Mouse (Mus musculus): ENCODE data around the gene Amer3. TPM values are rescaled to one million over a fixed set of nuclear protein-coding genes. Genes with fewer than 3 reads are reported as not detected.

Amer3 gene
- polyA plus RNA-seq, 1 experiment from 2014 or later = 12.5 TPM

- H3K27ac ChIP-seq = no peak overlapping the region
- 92% methylated on average over 2 of the region's 2 CpGs for WGBS
- H3K4me2 ChIP-seq = no peak overlapping the region
- H3K27me3 ChIP-seq = no peaks in the 10 kb centered on the region
- H3K4me3 ChIP-seq = no peak overlapping the region
- no peak overlapping the region for H3K9ac ChIP-seq
- no peaks in the 10 kb centered on the region for H3K4me1 ChIP-seq
- ATAC-seq = no peak
- no peaks in the 10 kb centered on the region for H3K9me3 ChIP-seq (replicated peaks)
- no peaks in the 10 kb centered on the region for H3K36me3 ChIP-seq (ENCODE audit: poor library complexity, severe bottlenecking)
These were observed 9.6 kb upstream of the Amer3 start for GRCm38 (mm10) chr1:34569876-34570275.

- Histone ChIP-seq H3K4me2 (no peak overlapping the region), H3K9me3 (replicated peaks) (no peaks in the 10 kb centered on the region), H3K27ac (no peak overlapping the region), H3K4me3 (no peak overlapping the region), H3K9ac (no peak overlapping the region), H3K4me1 (no peaks in the 10 kb centered on the region), H3K36me3 (ENCODE audit: poor library complexity, severe bottlenecking) (no peaks in the 10 kb centered on the region), H3K27me3 (no peaks in the 10 kb centered on the region)
- ATAC-seq = no peak
- WGBS = 71% methylated on average over 6 of the region's 6 CpGs
These were observed 8.0 kb upstream of the Amer3 start for GRCm38 (mm10) chr1:34571431-34571830.

GRCm38 (mm10) chr1:34573221-34573620 is 6.2 kb upstream of the Amer3 start:
- H3K4me2 ChIP-seq = no peak overlapping the region
- no peak overlapping the region for H3K27ac ChIP-seq
- no peaks in the 10 kb centered on the region for H3K4me1 ChIP-seq
- H3K27me3 ChIP-seq = peaks cover 5% of the 10 kb centered on the region; the same call in 1 of the 2 replicates
- no peaks in the 10 kb centered on the region for H3K9me3 ChIP-seq (replicated peaks)
- no peak overlapping the region for H3K9ac ChIP-seq
- ATAC-seq = no peak
- H3K4me3 ChIP-seq = no peak overlapping the region
- 82% methylated on average over 6 of the region's 6 CpGs for WGBS
- H3K36me3 ChIP-seq (ENCODE audit: poor library complexity, severe bottlenecking) = no peaks in the 10 kb centered on the region

- Histone ChIP-seq H3K4me1 (peaks cover 33% of the 10 kb centered on the region), H3K9me3 (replicated peaks) (no peaks in the 10 kb centered on the region), H3K27ac (peak overlapping the region; percentile 80), H3K27me3 (peaks cover 26% of the 10 kb centered on the region), H3K4me2 (peak overlapping the region; percentile 78), H3K36me3 (ENCODE audit: poor library complexity, severe bottlenecking) (no peaks in the 10 kb centered on the region), H3K9ac (peak overlapping the region; percentile 76), H3K4me3 (peak overlapping the region; percentile 54)
- peak; percentile 48 for ATAC-seq
- WGBS = under 1% methylated on average over 18 of the region's 18 CpGs
These were observed 412 bp downstream of the Amer3 start for GRCm38 (mm10) chr1:34579782-34580356.

GRCm38 (mm10) chr1:34582218-34582617 is 2.8 kb downstream of the Amer3 start:
- no peak for ATAC-seq

GRCm38 (mm10) chr1:34583821-34584263 is 4.4 kb downstream of the Amer3 start:
- H3K36me3 ChIP-seq (ENCODE audit: poor library complexity, severe bottlenecking) = peaks cover 25% of the 10 kb centered on the region
- no peak overlapping the region for H3K9ac ChIP-seq
- H3K27me3 ChIP-seq = peaks cover 14% of the 10 kb centered on the region
- peak; percentile 76 for ATAC-seq
- H3K4me3 ChIP-seq = no peak overlapping the region
- H3K4me1 ChIP-seq = peaks cover 33% of the 10 kb centered on the region
- no peak overlapping the region for H3K4me2 ChIP-seq
- H3K27ac ChIP-seq = no peak overlapping the region
- H3K9me3 ChIP-seq (replicated peaks) = no peaks in the 10 kb centered on the region
- WGBS = 5% methylated on average over 4 of the region's 4 CpGs

More at GRCm38 (mm10) chr1:34582218-34582617, 2.8 kb downstream of the Amer3 start:
- Histone ChIP-seq H3K4me3 (no peak overlapping the region), H3K4me1 (peaks cover 34% of the 10 kb centered on the region), H3K4me2 (no peak overlapping the region), H3K36me3 (ENCODE audit: poor library complexity, severe bottlenecking) (peaks cover 8% of the 10 kb centered on the region), H3K9ac (no peak overlapping the region), H3K27me3 (peaks cover 23% of the 10 kb centered on the region), H3K27ac (no peak overlapping the region), H3K9me3 (replicated peaks) (no peaks in the 10 kb centered on the region)
- WGBS = 72% methylated on average over 6 of the region's 6 CpGs

GRCm38 (mm10) chr1:34584736-34585135 is 5.3 kb downstream of the Amer3 start:
- peaks cover 34% of the 10 kb centered on the region for H3K36me3 ChIP-seq (ENCODE audit: poor library complexity, severe bottlenecking)
- no peak for ATAC-seq
- WGBS = 70% methylated on average over 4 of the region's 4 CpGs

GRCm38 (mm10) chr1:34587298-34588096 is 8.0 kb downstream of the Amer3 start:
- Histone ChIP-seq H3K9ac (no peak overlapping the region), H3K4me3 (no peak overlapping the region), H3K27ac (no peak overlapping the region), H3K4me2 (no peak overlapping the region), H3K9me3 (replicated peaks) (no peaks in the 10 kb centered on the region), H3K4me1 (peaks cover 18% of the 10 kb centered on the region), H3K27me3 (no peaks in the 10 kb centered on the region), H3K36me3 (ENCODE audit: poor library complexity, severe bottlenecking) (peaks cover 58% of the 10 kb centered on the region)
- 84% methylated on average over 22 of the region's 22 CpGs for WGBS
- ATAC-seq = no peak

More at GRCm38 (mm10) chr1:34584736-34585135, 5.3 kb downstream of the Amer3 start:
- Histone ChIP-seq H3K9ac (no peak overlapping the region), H3K4me1 (peaks cover 28% of the 10 kb centered on the region), H3K4me2 (no peak overlapping the region), H3K27me3 (peaks cover 9% of the 10 kb centered on the region), H3K27ac (no peak overlapping the region), H3K9me3 (replicated peaks) (no peaks in the 10 kb centered on the region), H3K4me3 (no peak overlapping the region)

- H3K27me3 ChIP-seq = no peaks in the 10 kb centered on the region
- H3K9ac ChIP-seq = no peak overlapping the region
These were observed 20.5 kb downstream of the Amer3 start for GRCm38 (mm10) chr1:34600000-34600399.

GRCm38 (mm10) chr1:34601323-34602047 is 22.0 kb downstream of the Amer3 start:
- Histone ChIP-seq H3K4me1 (no peaks in the 10 kb centered on the region), H3K9ac (no peak overlapping the region), H3K36me3 (ENCODE audit: poor library complexity, severe bottlenecking) (no peaks in the 10 kb centered on the region), H3K4me3 (no peak overlapping the region), H3K4me2 (no peak overlapping the region), H3K27ac (no peak overlapping the region), H3K27me3 (no peaks in the 10 kb centered on the region), H3K9me3 (replicated peaks) (no peaks in the 10 kb centered on the region)
- ATAC-seq = no peak
- WGBS = 82% methylated on average over 3 of the region's 3 CpGs

More at GRCm38 (mm10) chr1:34600000-34600399, 20.5 kb downstream of the Amer3 start:
- no peak for ATAC-seq
- Histone ChIP-seq H3K4me2 (no peak overlapping the region), H3K4me3 (no peak overlapping the region), H3K36me3 (ENCODE audit: poor library complexity, severe bottlenecking) (peaks cover 10% of the 10 kb centered on the region), H3K27ac (no peak overlapping the region), H3K4me1 (no peaks in the 10 kb centered on the region), H3K9me3 (replicated peaks) (no peaks in the 10 kb centered on the region)
- 73% methylated on average over 15 of the region's 15 CpGs for WGBS

- H3K36me3 ChIP-seq (ENCODE audit: poor library complexity, severe bottlenecking) = no peaks in the 10 kb centered on the region
- 23% methylated on average over 8 of the region's 8 CpGs for WGBS
- peak; percentile 88 for ATAC-seq
- H3K9me3 ChIP-seq (replicated peaks) = no peaks in the 10 kb centered on the region
- H3K27me3 ChIP-seq = no peaks in the 10 kb centered on the region
- no peak overlapping the region for H3K9ac ChIP-seq
- H3K27ac ChIP-seq = no peak overlapping the region
- no peak overlapping the region for H3K4me2 ChIP-seq
- no peaks in the 10 kb centered on the region for H3K4me1 ChIP-seq
- no peak overlapping the region for H3K4me3 ChIP-seq
These were observed 22.9 kb downstream of the Amer3 start for GRCm38 (mm10) chr1:34602363-34602762.

GRCm38 (mm10) chr1:34613801-34614200 is 34.3 kb downstream of the Amer3 start:
- Histone ChIP-seq H3K4me2 (no peak overlapping the region), H3K4me1 (no peaks in the 10 kb centered on the region), H3K27me3 (no peaks in the 10 kb centered on the region), H3K27ac (no peak overlapping the region), H3K9me3 (replicated peaks) (no peaks in the 10 kb centered on the region), H3K9ac (no peak overlapping the region), H3K36me3 (ENCODE audit: poor library complexity, severe bottlenecking) (no peaks in the 10 kb centered on the region), H3K4me3 (no peak overlapping the region)
- no peak for ATAC-seq
- 80% methylated on average over 2 of the region's 2 CpGs for WGBS
